Mouse (Mus musculus): ENCODE results near the gene Gm21976.

DNA sequence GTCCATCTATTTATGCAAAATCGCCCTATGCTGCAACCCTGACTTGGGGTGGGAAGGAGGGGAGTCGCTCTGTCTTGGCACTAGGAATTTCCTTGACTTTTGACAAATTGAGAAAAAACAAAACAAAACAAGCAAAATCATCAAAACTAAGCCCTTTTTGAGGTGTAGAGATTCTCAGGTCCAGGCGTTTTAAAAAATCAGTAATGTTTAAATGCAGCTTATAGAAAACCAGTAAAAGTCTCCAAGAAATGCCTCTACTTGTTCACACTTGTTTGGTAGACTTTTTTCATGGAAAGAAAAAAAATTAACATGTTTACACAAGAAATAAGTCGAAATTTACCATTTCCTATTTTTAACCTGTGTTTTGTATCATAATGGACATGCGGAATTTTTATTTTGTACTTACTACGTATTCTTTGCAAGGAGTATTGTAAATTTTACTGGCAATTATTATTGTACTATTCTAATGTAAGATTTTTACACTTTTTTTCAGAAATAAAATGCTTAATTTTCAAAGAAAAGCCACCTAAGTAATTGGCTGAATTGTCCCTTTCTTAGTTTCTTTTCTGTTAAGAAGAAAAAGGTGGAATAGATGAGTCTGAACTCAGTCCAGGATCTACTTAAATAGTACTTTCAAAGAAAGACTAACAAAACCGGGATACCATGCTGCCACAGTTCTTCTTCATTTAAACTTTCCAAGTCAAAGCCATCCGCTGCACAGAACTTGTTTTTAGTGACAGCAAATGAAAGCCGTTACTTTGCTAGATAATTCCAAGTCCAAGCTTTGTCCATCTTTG, 76.7 kb downstream of the Gm21976 start:
- TF ChIP-seq CTCF (IDR thresholded peaks at IDR 0.05; ENCODE audit: low read depth, low read length) (no peak), GATA1 (IDR thresholded peaks at IDR 0.05; ENCODE audit: borderline replicate concordance, low read length) (no peak)
